17 mouse cellular contexts compared by ENCODE assay signal in the genomic region with DNA sequence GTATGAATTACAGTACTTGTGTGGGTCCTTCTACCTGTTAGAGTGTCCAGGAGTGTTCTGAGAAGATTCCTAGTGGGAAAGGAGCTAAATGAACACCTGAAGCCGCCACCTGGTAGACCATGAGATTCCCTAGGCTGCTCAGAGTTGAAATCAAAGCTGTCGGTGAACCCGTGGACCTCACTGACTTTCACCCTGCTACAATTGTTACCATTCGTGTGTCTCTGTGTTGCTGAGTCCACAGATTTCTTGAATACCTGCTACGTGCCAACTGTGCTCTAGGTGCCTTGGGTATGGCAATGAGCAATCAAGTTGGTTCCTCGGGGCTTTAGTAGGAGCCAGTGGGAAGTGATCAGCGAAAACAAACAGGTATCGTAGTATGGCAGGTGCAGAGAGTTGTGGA.
"Had no signal": no experiment of that assay in that cellular context is flagged by ENCODE, and none has a peak within 500 bp of the region (broad histone marks: within the 10 kb centered on the region; RNA-seq: fewer than 3 reads in every experiment).

No protein-coding gene starts in this region.

- H3K9me3 ChIP-seq: limb, embryonic 10.5 days; limb, embryonic 13.5 days; lung, embryonic 15.5 days; megakaryocyte, embryonic 14.5 days; midbrain, embryonic 10.5 days; midbrain, embryonic 13.5 days had no signal

- H3K4me2 ChIP-seq: limb, embryonic 13.5 days; liver, embryonic 11.5 days; lung, embryonic 15.5 days; midbrain, embryonic 13.5 days had no signal

- DNase-seq: layer of hippocampus, adult 9-11 months; liver, postnatal 0 days; thymus, postnatal 25 days had no signal

- H3K36me3 ChIP-seq: limb, embryonic 13.5 days; lung, embryonic 15.5 days; midbrain, embryonic 13.5 days had no signal

- H3K4me3 ChIP-seq: layer of hippocampus, adult 2 months; limb, embryonic 10.5 days; limb, embryonic 13.5 days; lung, embryonic 15.5 days; megakaryocyte, embryonic 14.5 days; midbrain, embryonic 10.5 days; midbrain, embryonic 13.5 days; myocyte had no signal

- H3K27ac ChIP-seq: hindbrain, postnatal 0 days; layer of hippocampus, adult 2 months; limb, embryonic 10.5 days; limb, embryonic 13.5 days; liver, embryonic 14.5 days; midbrain, embryonic 10.5 days; midbrain, embryonic 13.5 days had no signal

- H3K9ac ChIP-seq: limb, embryonic 13.5 days; liver, embryonic 14.5 days; liver, postnatal 0 days; lung, embryonic 15.5 days; midbrain, embryonic 13.5 days had no signal

- ATAC-seq: hindbrain, postnatal 0 days; inflammation-experienced regulatory T-cells, adult 6 months; intestine, embryonic 16.5 days; liver, postnatal 0 days; midbrain, embryonic 13.5 days; midbrain, embryonic 16.5 days had no signal

- H3K27me3 ChIP-seq: limb, embryonic 13.5 days; lung, embryonic 15.5 days; megakaryocyte, embryonic 14.5 days; midbrain, embryonic 13.5 days had no signal
